Mouse (Mus musculus): ENCODE measurements at regions not wholly inside any gene's neighbourhood (a gene's known extent, or its start where the extent isn't known, plus 50 kb on each side); places are given as distances from the start of the nearest gene placed in this dataset.

DNA sequence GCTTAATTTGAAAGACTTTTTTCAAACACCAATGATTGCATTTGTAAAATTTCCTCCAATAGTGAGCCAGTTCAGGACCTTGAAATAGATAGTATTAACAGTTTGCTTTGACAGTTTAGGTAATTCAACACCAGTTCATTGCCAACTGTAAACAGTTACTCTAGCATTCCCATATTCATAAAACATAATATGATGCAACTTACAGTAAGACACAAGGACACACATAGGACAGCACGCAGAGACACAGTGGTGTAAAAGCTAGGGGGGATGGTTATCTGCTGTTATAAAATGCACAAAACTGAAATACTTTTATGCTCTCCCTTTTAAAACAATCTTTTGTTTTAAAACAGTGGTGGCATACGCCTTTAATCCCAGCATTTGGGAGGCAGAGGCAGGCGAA lies 122.7 kb upstream of the Rab11fip2 start:
- TF ChIP-seq POLR2A (IDR thresholded peaks at IDR 0.05; ENCODE audit: borderline replicate concordance, insufficient read depth, low read length) (no peak), CTCF (IDR thresholded peaks at IDR 0.05; ENCODE audit: borderline replicate concordance, insufficient read depth, low read depth, low read length) (no peak)

Measured in cerebellum, adult 2 months (tissue).